Mouse (Mus musculus) C2C12 (cell line): Measurements from ENCODE around the gene Aff3.

ENCODE experiments used
- CTCF ChIP-seq: IDR thresholded peaks from one replicate; pipeline ENCODE4 v1.5.1; 2011; ENCODE audit not compliant: control insufficient read depth, insufficient read depth, insufficient read length
- MAX ChIP-seq: IDR thresholded peaks from one replicate; pipeline ENCODE4 v1.6.1; 2011; ENCODE audit warnings: mild to moderate bottlenecking, control low read depth

- no peak for TF ChIP-seq CTCF
- no peak for TF ChIP-seq MAX
Observed at GRCm38 (mm10) chr1:38280549-38280948, 384.2 kb downstream of the Aff3 start.
